Mouse (Mus musculus): ENCODE results near the gene Tmem237.

The Tmem237 gene

GRCm38 (mm10) chr1:59119720-59120457 is at the start of gene Tmem237:
Gene Tmem237, minus strand, starts transcription at chr1:59120408.
- peak; percentile 96 for DNase-seq (ENCODE audit: low spot score)

GRCm38 (mm10) chr1:59169586-59169985 is 49.4 kb upstream of the Tmem237 start:
- no peak for DNase-seq (ENCODE audit: low spot score)

- no peak for DNase-seq (ENCODE audit: low spot score)
Observed at GRCm38 (mm10) chr1:59168556-59168955, 48.3 kb upstream of the Tmem237 start.

- no peak for DNase-seq (ENCODE audit: low spot score)
Observed at GRCm38 (mm10) chr1:59167654-59168425, 47.6 kb upstream of the Tmem237 start.

GRCm38 (mm10) chr1:59166232-59166905 is 46.2 kb upstream of the Tmem237 start:
- no peak for DNase-seq (ENCODE audit: low spot score)

GRCm38 (mm10) chr1:59163918-59164317 is 43.7 kb upstream of the Tmem237 start:
- no peak for DNase-seq (ENCODE audit: low spot score)

GRCm38 (mm10) chr1:59163030-59163461 is 42.8 kb upstream of the Tmem237 start, which contains the start of gene Mpp4:
Gene Mpp4, minus strand, starts transcription at chr1:59163389.
- DNase-seq (ENCODE audit: low spot score): no peak

GRCm38 (mm10) chr1:59162309-59163024 is 42.3 kb upstream of the Tmem237 start:
- no peak for DNase-seq (ENCODE audit: low spot score)

- DNase-seq (ENCODE audit: low spot score): no peak
Observed at GRCm38 (mm10) chr1:59161396-59161795, 41.2 kb upstream of the Tmem237 start.

GRCm38 (mm10) chr1:59160871-59161270 is 40.7 kb upstream of the Tmem237 start:
- no peak for DNase-seq (ENCODE audit: low spot score)

GRCm38 (mm10) chr1:59159136-59159535 is 38.9 kb upstream of the Tmem237 start:
- no peak for DNase-seq (ENCODE audit: low spot score)

- no peak for DNase-seq (ENCODE audit: low spot score)
Observed at GRCm38 (mm10) chr1:59158498-59158897, 38.3 kb upstream of the Tmem237 start.

GRCm38 (mm10) chr1:59157846-59158245 is 37.6 kb upstream of the Tmem237 start:
- no peak for DNase-seq (ENCODE audit: low spot score)

- DNase-seq (ENCODE audit: low spot score): no peak
Observed at GRCm38 (mm10) chr1:59152346-59152745, 32.1 kb upstream of the Tmem237 start.

GRCm38 (mm10) chr1:59150542-59150941 is 30.3 kb upstream of the Tmem237 start:
- no peak for DNase-seq (ENCODE audit: low spot score)

GRCm38 (mm10) chr1:59144543-59144942 is 24.3 kb upstream of the Tmem237 start:
- DNase-seq (ENCODE audit: low spot score): peak; percentile 47

GRCm38 (mm10) chr1:59142809-59143208 is 22.6 kb upstream of the Tmem237 start:
- DNase-seq (ENCODE audit: low spot score): peak; percentile 77

- no peak for DNase-seq (ENCODE audit: low spot score)
Observed at GRCm38 (mm10) chr1:59134419-59134818, 14.2 kb upstream of the Tmem237 start.

- no peak for DNase-seq (ENCODE audit: low spot score)
Observed at GRCm38 (mm10) chr1:59128879-59129278, 8.7 kb upstream of the Tmem237 start.

GRCm38 (mm10) chr1:59125558-59125957 is 5.3 kb upstream of the Tmem237 start:
- no peak for DNase-seq (ENCODE audit: low spot score)

GRCm38 (mm10) chr1:59110524-59110923 is 9.7 kb downstream of the Tmem237 start:
- no peak for DNase-seq (ENCODE audit: low spot score)

GRCm38 (mm10) chr1:59102071-59102470 is 18.1 kb downstream of the Tmem237 start:
- DNase-seq (ENCODE audit: low spot score): no peak

Measured in testis, postnatal 10 days (tissue).